7 mouse cellular contexts compared by ENCODE assay signal in the genomic region with DNA sequence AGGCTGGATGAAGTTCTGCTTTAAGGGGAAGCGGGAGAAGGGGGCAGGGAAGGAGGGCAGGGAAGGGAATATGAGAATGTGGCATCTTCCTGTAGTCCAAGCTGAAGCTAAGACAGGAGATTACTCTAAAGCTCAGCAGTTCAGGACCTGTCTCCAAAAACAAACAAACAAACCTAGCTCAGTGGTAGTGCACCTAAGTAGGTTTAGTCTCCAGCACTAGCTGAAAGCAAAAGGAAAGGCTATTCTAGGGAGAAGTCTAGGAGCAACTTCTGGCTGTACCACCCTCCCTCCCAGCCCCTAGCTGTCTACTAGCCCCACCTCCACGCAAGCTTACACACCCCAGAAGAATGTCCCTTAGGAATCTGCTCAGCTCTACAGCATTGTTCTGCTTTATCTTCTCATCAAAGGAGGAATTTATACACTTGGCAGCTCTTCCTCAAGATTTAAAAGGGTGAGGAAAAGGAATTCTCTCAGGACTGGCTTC. TPM values are rescaled to one million over a fixed set of nuclear protein-coding genes. Genes with fewer than 3 reads are reported as not detected.
A peak's percentile ranks its signal among the peaks of the same experiment; 100 is the strongest.
DNase-seq lines count a peak whose midpoint lies in the region; ATAC-seq and TF ChIP-seq lines count a peak whose summit lies in the region.

No protein-coding gene starts in this region.

- no peaks in the 10 kb centered on the region for H3K27me3 ChIP-seq in ES-Bruce4 (ENCODE audit: control insufficient read depth, insufficient read depth, low read length, poor library complexity, severe bottlenecking)
- H3K27me3 ChIP-seq in forebrain, embryonic 15.5 days: no peaks in the 10 kb centered on the region
- no peaks in the 10 kb centered on the region for H3K27me3 ChIP-seq in intestine, embryonic 15.5 days (replicated peaks)
- no peaks in the 10 kb centered on the region for H3K27me3 ChIP-seq in liver, postnatal 0 days (ENCODE audit: insufficient read depth, low read length)

- peak overlapping the region; percentile 86 for H3K9ac ChIP-seq in ES-Bruce4 (ENCODE audit: low read depth, poor library complexity, severe bottlenecking)
- H3K9ac ChIP-seq in forebrain, embryonic 15.5 days (replicated peaks): peak overlapping the region; percentile 87
- peak overlapping the region; percentile 65; the same call in 1 of the 2 replicates for H3K9ac ChIP-seq in intestine, embryonic 15.5 days
- H3K9ac ChIP-seq in liver, postnatal 0 days (replicated peaks): peak overlapping the region; percentile 22; the same call in 1 of the 2 replicates

- no peaks in the 10 kb centered on the region for H3K9me3 ChIP-seq in ES-Bruce4 (replicated peaks; ENCODE audit: control insufficient read depth, insufficient read depth, low read length, poor library complexity, severe bottlenecking)
- no peaks in the 10 kb centered on the region for H3K9me3 ChIP-seq in forebrain, embryonic 15.5 days
- no peaks in the 10 kb centered on the region for H3K9me3 ChIP-seq in intestine, embryonic 15.5 days
- H3K9me3 ChIP-seq in liver, postnatal 0 days (ENCODE audit: low read length): no peaks in the 10 kb centered on the region

- H3K4me3 ChIP-seq in ES-Bruce4 (ENCODE audit: low read depth, low read length): peak overlapping the region; percentile 69
- H3K4me3 ChIP-seq in forebrain, embryonic 15.5 days: peak overlapping the region; percentile 85
- peak overlapping the region; percentile 98 for H3K4me3 ChIP-seq in intestine, embryonic 15.5 days (replicated peaks)
- peak overlapping the region; percentile 85 for H3K4me3 ChIP-seq in liver, postnatal 0 days (ENCODE audit: low read depth, low read length)

- no peaks in the 10 kb centered on the region for H3K36me3 ChIP-seq in ES-Bruce4 (ENCODE audit: control insufficient read depth, insufficient read depth, low read length, poor library complexity, severe bottlenecking)
- H3K36me3 ChIP-seq in forebrain, embryonic 15.5 days: no peaks in the 10 kb centered on the region
- H3K36me3 ChIP-seq in intestine, embryonic 15.5 days: no peaks in the 10 kb centered on the region
- H3K36me3 ChIP-seq in liver, postnatal 0 days (replicated peaks; ENCODE audit: insufficient read depth, low read length): no peaks in the 10 kb centered on the region

- DNase-seq in WW6 (ENCODE audit: low read depth, low spot score): peak; percentile 26
- no peak for DNase-seq in liver, postnatal 0 days
- peak; percentile 23 for DNase-seq in retina, embryonic 14.5 days (ENCODE audit: low spot score)
- no peak for DNase-seq in frontal cortex, postnatal 14 days (ENCODE audit: low spot score in 2 of 2)

- TF ChIP-seq CTCF in ES-Bruce4 (IDR thresholded peaks at IDR 0.05; ENCODE audit: low read depth, low read length): no peak
- TF ChIP-seq CTCF in liver, postnatal 0 days (IDR thresholded peaks at IDR 0.05; ENCODE audit: low read depth): no peak

- H3K27ac ChIP-seq in ES-Bruce4 (ENCODE audit: insufficient read depth, low read length): peak overlapping the region; percentile 66; the same call in 1 of the 2 replicates
- H3K27ac ChIP-seq in forebrain, embryonic 15.5 days (replicated peaks): no peak overlapping the region
- peak overlapping the region; percentile 93 for H3K27ac ChIP-seq in intestine, embryonic 15.5 days
- peak overlapping the region; percentile 78 for H3K27ac ChIP-seq in liver, postnatal 0 days (ENCODE audit: low read depth)

- TF ChIP-seq POLR2A in ES-Bruce4 (IDR thresholded peaks at IDR 0.05; ENCODE audit: insufficient read depth, low read length): no peak

- peak overlapping the region; percentile 93 for H3K4me2 ChIP-seq in forebrain, embryonic 15.5 days (replicated peaks)
- peak overlapping the region; percentile 82 for H3K4me2 ChIP-seq in intestine, embryonic 15.5 days (replicated peaks)
- H3K4me2 ChIP-seq in liver, postnatal 0 days (ENCODE audit: low read depth, low read length): peak overlapping the region; percentile 73

- no peaks in the 10 kb centered on the region for H3K4me1 ChIP-seq in ES-Bruce4 (ENCODE audit: control insufficient read depth, insufficient read depth, low read length)
- H3K4me1 ChIP-seq in forebrain, embryonic 15.5 days: peaks cover 23% of the 10 kb centered on the region
- peaks cover 8% of the 10 kb centered on the region; the same call in 1 of the 2 replicates for H3K4me1 ChIP-seq in intestine, embryonic 15.5 days (replicated peaks)
- peaks cover 27% of the 10 kb centered on the region for H3K4me1 ChIP-seq in liver, postnatal 0 days (ENCODE audit: insufficient read depth)

- WGBS in forebrain, embryonic 15.5 days: 0% methylated on average over 2 of the region's 2 CpGs
- 0% methylated on average over 2 of the region's 2 CpGs for WGBS in intestine, embryonic 15.5 days
- WGBS in liver, postnatal 0 days (ENCODE audit: insufficient replicate concordance): 8% methylated on average over 2 of the region's 2 CpGs

- no peak for TF ChIP-seq EP300 in ES-Bruce4 (IDR thresholded peaks at IDR 0.05; ENCODE audit: insufficient read depth, low read depth, low read length)
- no peak for TF ChIP-seq EP300 in liver, postnatal 0 days (IDR thresholded peaks at IDR 0.05; ENCODE audit: low read depth)

- no peak for ATAC-seq in forebrain, embryonic 15.5 days (replicated peaks)
- peak; percentile 43 for ATAC-seq in intestine, embryonic 15.5 days
- no peak for ATAC-seq in liver, postnatal 0 days

RNA-seq across cellular contexts. Expression of gene Pik3c2a, which starts 1.1 kb away (rescaled TPM):
- polyA plus RNA-seq in ES-Bruce4 (2011; ENCODE audit: insufficient read depth, insufficient read length, low read depth, missing spikeins): 52.9 and 67.7 TPM in 2 replicates
- polyA plus RNA-seq in forebrain, embryonic 15.5 days (2015; fragmentation: Nextera tagmentation; extraction: Ambion mirVana): 17.2 and 18.2 TPM in 2 replicates
- polyA plus RNA-seq in intestine, embryonic 15.5 days (2015; fragmentation: Nextera tagmentation; extraction: Ambion mirVana): 22.3 and 24.5 TPM in 2 replicates
- 4.1 and 4.8 TPM in 2 replicates for polyA plus RNA-seq in liver, postnatal 0 days (2015; fragmentation: Nextera tagmentation; extraction: Ambion mirVana)

RNA-seq across cellular contexts. Expression of gene Nucb2, which starts 59.8 kb away (rescaled TPM):
- polyA plus RNA-seq in ES-Bruce4 (2011; ENCODE audit: insufficient read depth, insufficient read length, low read depth, missing spikeins): 8.2 and 12.7 TPM in 2 replicates
- 17.5 and 17.7 TPM in 2 replicates for polyA plus RNA-seq in forebrain, embryonic 15.5 days (2015; fragmentation: Nextera tagmentation; extraction: Ambion mirVana)
- polyA plus RNA-seq in intestine, embryonic 15.5 days (2015; fragmentation: Nextera tagmentation; extraction: Ambion mirVana): 17.0 and 21.0 TPM in 2 replicates
- 4.9 and 6.2 TPM in 2 replicates for polyA plus RNA-seq in liver, postnatal 0 days (2015; fragmentation: Nextera tagmentation; extraction: Ambion mirVana)

Comparison
In these comparisons a context has a peak if more than half of its experiments do, and no peak if none do; other contexts are left out.
1. H3K9ac ChIP-seq: peak in every context shown above with its lines; median percentile 87 in forebrain, embryonic 15.5 days; 86 in ES-Bruce4; 65 in intestine, embryonic 15.5 days; 22 in liver, postnatal 0 days.
2. DNase-seq: peak in WW6 (single experiment) and retina, embryonic 14.5 days (single experiment); none in liver, postnatal 0 days (single experiment) and frontal cortex, postnatal 14 days (0 of 2).
3. Peak in every context shown above with its lines, with median percentiles within 50 percentile points of each other: H3K4me3 ChIP-seq and H3K4me2 ChIP-seq.